Mouse (Mus musculus) liver, adult (tissue): ENCODE data around the gene Npsr1.

Experiments
- GATA4 ChIP-seq: IDR thresholded peaks from 2 replicates; pipeline ENCODE4 v1.6.1; 2014; ENCODE audit warnings: mild to moderate bottlenecking, low read length; ENCODE audit not compliant: insufficient replicate concordance

The Npsr1 gene

GRCm38 (mm10) chr9:24293252-24293959 is 195.6 kb downstream of the Npsr1 start:
- TF ChIP-seq GATA4: no peak

GRCm38 (mm10) chr9:24302906-24303305 is 205.1 kb downstream of the Npsr1 start:
- TF ChIP-seq GATA4: no peak

GRCm38 (mm10) chr9:24306990-24307389 is 209.2 kb downstream of the Npsr1 start:
- TF ChIP-seq GATA4: no peak

- TF ChIP-seq GATA4: no peak
Observed at GRCm38 (mm10) chr9:24307400-24307799, 209.6 kb downstream of the Npsr1 start.

GRCm38 (mm10) chr9:24315835-24316234 is 218.0 kb downstream of the Npsr1 start:
- no peak for TF ChIP-seq GATA4

GRCm38 (mm10) chr9:24331661-24332060 is 233.9 kb downstream of the Npsr1 start:
- no peak for TF ChIP-seq GATA4

GRCm38 (mm10) chr9:24341321-24341720 is 243.5 kb downstream of the Npsr1 start:
- no peak for TF ChIP-seq GATA4

- no peak for TF ChIP-seq GATA4
Observed at GRCm38 (mm10) chr9:24347011-24347410, 249.2 kb downstream of the Npsr1 start.

- TF ChIP-seq GATA4: no peak
Observed at GRCm38 (mm10) chr9:24349510-24349909, 251.7 kb downstream of the Npsr1 start.

- TF ChIP-seq GATA4: no peak
Observed at GRCm38 (mm10) chr9:24351402-24351801, 253.6 kb downstream of the Npsr1 start.
